Mouse (Mus musculus) adrenal gland (tissue): ENCODE measurements around the gene Zbtb37.
"Not testable (repeated sequence)": the region's sequence is repeated elsewhere in the genome, so short reads cannot be mapped to it uniquely, and the experiment has no call there.

Experiments used
- intact Hi-C: fragments of 180-260 bp; cut with DNase I; formaldehyde crosslinking; loops from one replicate; pipeline ENCODE4 v1.15.1; 2025

Zbtb37 gene

DNA sequence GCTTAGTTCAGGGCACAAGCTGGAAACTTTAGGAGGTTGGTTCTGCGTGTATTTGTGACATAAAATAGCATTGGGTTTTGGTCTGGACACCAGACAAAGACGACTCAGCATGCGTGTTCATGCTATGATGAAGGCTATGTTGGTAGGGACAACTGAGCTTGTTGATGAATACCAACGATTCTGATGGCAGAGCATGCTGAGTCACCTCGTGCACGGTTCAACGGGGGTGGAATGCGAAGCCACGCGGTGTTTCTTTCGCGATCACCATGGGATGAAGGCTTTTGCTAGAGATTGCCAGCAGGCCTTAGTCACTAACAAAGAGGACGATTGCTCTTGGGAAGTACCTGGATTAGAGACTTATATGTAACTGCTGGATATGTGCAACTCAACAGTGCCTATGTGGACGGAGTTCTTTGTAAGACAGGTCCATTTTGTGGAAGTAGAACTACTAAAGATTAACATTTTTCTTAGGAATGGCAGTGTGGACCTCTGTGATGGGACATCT is 684 bp upstream of the Zbtb37 start:
- intact Hi-C loops = loop anchor here (5.0 kb wide), 1 partner anchor 73 kb away; no protein-coding TSS in a partner anchor

- intact Hi-C loops = no loop called here
Measured at GRCm38 (mm10) chr1:161033856-161034434, 704 bp downstream of the Zbtb37 start.

DNA sequence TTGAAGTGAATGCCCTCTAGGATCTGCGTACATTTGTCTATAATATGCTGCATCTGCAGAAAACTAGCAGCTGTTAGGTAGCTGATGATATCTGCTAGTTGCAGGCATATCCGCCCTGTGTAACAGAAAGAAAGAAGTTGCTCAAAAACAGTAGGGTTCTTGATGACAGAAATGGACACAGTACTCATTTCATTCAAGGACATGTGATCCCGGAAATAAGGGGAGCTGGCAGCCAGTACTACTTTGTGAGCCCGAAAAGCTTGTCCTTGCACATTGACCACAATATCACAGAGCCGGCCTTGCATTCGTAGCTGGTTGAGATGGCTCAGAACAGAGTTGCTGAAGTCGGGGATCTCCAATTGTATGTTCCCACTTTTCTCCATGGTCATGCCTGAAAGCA is 2.3 kb downstream of the Zbtb37 start:
- intact Hi-C loops = no loop called here

DNA sequence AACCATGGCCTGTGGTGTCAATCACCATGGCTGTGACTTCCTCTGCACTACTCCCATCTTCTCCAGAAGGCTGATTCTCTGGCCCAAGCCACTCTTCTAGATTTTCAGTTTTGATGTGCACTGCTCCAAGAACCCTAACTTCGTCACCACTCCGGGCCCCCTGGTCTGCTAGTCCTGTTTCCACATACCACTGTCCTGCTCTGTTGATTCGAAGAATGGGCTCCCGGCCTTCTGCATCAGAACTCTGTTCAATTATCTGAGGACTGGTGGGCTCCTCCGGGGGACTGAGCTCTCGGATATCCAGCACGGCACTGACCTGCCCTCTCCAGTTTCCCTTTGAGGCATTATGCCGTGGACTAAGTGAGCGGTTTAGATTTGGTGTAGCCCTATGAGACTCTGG is 2.8 kb downstream of the Zbtb37 start:
- intact Hi-C loops = no loop called here

- intact Hi-C loops = no loop called here
Measured at GRCm38 (mm10) chr1:161030058-161030457, 4.6 kb downstream of the Zbtb37 start.

DNA sequence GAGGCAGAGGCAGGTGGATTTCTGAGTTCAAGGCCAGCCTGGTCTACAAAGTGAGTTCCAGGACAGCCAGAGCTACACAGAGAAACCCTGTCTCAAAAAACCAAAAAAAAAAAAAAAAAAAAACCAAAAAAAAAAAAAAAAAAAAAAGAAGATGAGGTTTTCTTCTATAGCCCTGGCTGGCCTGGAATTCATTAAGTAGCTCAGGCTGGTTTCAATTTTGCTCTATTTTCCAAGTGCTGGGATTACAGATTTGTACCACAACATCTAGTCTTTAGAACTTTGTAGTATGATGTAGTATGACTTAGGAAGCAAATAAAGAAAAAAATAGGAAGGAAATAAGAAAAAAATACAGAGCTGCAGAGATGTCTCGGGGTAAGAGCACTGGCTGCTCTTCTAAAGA is 6.2 kb downstream of the Zbtb37 start:
- intact Hi-C loops = not testable (repeated sequence)

DNA sequence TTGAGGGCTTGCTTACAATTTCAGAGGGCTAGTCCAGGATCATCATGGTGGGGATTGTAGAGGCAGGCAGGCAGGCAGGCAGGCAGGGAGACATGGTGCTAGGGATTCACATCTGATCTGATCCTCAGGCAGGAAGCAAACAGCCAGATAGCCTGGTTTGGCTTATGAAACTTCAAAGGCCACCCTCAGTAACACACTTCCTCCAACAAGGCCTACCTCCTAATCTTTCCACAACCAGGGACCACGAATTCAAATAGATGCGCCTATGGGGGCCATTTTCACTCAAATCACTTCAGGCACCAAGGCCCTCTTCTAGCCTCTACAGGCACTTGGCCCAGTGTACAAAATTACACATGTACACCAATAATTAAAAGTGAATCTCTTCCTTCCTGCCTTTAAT is 7.5 kb downstream of the Zbtb37 start:
- intact Hi-C loops = no loop called here

- intact Hi-C loops = no loop called here
Measured at GRCm38 (mm10) chr1:161025410-161026210, 9.0 kb downstream of the Zbtb37 start.

- intact Hi-C loops = no loop called here
Measured at GRCm38 (mm10) chr1:161020051-161020450, 14.6 kb downstream of the Zbtb37 start.

DNA sequence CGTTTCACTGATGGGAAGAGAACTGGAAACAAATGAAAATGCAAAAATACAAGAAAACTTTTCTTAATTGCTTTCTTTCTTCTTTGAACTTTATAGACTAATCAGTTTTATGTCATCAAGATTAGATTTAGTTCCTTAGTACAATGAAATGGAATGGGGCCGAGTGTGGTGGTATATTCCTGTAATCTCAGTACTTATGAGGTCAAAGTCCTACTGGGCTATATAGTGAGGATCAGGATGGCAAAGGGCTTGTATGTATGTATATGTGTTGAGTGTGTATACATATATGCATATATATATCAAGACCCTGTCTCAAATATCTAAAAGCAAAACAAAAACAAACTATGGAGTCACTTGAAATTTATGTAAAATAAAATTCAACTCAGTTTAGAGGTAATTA is 18.3 kb downstream of the Zbtb37 start:
- intact Hi-C loops = no loop called here

DNA sequence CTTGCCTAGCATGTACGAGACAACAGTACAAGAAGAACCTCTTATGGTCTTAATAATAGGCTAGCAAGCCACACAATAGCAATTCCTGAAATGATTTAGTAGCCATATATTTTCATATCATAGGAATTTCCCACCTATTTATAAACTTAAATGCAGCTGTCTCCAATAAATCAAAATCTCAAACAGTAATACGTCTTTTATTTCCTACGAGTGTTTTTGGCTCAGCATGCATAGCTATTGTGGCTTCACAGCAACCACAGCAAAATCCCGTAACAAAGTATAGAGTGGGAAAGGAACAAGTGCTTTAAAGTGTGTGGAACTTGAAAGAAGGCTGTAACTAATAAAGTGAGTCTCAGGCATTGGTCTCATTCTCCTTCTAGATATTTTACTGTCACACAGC is 24.2 kb downstream of the Zbtb37 start:
- intact Hi-C loops = no loop called here

DNA sequence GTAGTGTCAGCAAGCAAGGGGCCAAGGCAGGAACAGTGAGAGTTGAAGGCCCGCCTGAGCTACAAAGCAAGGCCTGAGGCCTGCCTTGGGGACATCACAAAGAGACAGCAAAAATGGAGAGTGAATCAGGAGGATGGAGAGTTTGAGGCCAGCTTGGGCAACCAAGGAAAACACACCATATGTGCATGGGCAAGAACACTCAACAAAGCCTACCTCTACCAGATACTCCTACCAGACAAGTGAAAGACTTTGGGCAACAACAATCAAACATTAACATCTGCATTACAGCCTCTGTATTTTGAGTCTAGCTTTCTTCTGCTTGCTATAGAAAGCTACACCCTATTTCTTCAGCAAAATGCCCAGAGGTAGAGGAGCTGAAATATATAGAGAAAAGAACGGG is 26.6 kb downstream of the Zbtb37 start:
- intact Hi-C loops = no loop called here

DNA sequence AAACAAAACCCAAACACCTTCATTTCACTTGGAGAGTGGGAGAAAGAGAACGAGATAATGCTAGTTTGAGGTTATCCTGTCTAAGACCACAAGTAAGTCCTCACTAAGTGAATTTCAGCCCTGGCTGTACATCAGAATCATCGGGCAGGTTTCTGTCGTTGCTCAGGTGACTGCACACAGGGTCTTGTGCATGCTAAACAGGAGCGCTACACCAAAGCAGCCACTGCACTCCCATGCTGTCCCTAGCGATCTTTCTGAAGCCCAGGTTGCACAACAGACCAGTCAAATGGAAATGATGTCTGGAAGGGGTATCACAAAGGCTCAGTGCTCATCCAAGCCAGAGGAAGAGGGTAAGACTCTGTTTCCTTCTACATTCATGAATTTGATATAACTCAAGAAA is 28.2 kb downstream of the Zbtb37 start:
- intact Hi-C loops = no loop called here

DNA sequence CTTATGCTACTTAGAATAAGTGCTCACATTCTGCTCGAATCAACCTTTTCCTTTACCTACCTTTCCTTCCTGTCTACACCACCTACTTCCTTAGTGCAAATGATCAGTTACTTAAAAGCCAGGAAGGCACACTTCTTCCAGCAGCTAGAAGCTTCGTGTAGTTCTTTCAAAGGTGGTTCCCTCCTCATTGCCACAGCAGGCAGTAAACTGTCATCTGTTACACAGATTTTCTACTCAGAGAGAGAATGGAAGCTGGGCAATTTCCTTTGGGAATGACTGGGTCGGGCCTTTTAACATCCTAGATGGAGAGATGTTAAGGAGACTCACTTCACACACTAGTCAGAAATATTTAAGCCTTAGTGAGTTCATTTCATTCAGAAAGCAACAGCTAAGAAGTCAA is 29.1 kb downstream of the Zbtb37 start:
- intact Hi-C loops = no loop called here

DNA sequence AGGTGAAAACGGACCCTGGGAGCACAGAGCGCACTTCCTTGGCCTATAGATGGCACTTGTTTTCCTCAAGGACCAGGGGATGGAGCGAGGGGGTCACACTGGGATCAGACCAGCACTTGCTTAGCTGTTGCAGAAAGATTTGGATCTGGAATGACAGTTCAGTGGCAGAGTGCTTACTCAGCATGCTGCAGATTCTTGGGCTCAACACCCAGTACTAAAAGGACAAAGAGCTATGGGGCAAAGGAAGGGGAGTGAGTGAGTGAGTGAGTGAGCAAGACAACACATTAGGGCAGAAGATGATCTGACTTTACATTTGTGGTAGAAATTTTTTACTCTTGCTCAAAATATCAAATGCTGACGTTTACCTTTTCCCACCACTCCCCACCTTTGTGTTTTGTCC is 29.7 kb downstream of the Zbtb37 start:
- intact Hi-C loops = no loop called here

DNA sequence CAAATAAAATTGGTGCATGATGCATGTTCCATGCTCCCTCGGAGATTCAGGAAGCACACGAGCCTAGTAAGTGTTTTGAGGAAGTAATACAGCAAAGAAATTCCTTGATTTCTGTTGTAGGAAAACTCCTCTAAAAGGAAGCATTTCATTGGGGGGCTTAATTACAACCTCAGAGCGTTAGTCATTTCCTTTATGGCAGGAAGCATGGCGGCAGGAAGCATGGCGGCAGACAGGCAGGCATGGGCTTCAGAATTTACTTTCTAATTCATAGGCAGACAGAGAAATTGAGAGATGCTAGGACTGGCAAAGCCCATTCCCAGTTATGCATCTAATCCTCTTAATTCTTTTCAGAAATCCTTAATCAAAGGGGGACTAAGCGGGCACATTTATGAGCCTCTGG is 40.8 kb downstream of the Zbtb37 start:
- intact Hi-C loops = no loop called here

- intact Hi-C loops = no loop called here
Measured at GRCm38 (mm10) chr1:160989395-160989794, 45.3 kb downstream of the Zbtb37 start.

DNA sequence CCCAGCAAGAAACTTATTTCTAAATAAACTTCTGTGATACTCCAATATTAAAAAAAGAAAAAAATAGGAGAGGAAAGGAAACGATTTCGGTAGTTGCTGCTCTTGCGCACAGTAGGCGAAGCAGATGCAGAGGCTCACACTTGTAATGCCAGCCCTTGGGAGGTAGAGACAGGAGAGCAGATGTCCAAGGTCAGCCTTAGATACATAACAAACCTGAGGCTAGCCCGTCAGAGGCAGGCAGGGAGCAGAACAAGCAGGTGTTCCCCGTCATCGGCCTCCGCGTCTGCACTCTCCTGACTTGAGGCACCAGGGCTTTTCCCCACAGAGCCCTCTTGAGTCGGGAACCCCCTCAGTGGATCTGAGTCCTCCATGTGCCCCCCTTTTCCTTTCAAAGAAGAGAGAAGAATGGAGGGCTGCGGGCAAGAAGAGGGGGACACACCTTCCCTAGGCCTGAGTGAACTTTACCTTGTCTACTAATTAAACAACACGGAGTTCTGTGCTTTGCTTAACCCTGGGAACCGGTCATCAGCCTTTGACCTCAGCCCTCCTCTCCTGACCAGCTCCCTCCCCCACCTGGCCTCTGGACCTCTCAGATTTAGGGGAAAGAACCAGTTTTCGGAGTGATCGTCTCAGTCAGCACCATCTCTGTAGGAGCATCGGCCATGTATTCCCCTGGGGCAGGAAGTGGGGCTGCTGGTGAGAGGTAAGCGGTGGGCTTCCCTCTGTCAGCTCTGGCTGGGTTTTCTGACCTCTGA is 47.6 kb downstream of the Zbtb37 start:
- intact Hi-C loops = no loop called here

DNA sequence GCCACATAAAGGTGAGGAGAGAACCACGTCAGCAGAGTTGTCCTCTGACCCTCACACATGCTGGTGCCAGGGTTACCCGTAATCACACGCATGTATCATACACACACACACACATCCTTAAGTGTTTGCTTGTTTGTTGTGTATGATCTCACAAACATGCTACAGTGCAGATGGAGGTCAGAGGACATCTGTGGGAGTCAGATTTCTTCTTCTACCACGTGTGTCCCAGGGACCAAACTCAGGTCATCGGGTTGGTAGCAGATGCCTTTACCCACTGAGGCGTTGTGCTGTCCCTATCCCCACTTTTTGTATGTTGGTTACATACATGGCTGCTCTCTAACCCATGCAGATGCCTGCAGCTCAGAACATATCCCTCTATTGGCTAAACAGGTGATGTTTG is 49.2 kb downstream of the Zbtb37 start:
- intact Hi-C loops = no loop called here

DNA sequence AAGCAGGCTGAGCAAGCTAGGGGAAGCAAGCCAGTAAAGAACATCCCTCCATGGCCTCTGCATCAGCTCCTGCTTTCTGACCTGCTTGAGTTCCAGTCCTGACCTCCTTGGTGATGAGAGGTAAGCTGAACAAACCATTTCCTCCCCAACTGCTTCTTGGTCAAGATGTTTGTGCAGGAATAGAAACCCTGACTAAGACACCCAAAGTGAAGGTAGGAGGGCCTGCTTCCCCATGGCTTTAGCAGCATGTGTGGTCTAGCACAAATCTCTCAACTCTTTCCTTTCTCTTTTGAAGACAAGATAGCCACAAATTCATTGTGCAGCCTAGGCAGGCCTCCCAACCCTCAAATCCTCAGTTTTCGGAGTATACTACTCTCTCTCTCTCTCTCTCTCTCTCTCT is 49.9 kb downstream of the Zbtb37 start:
- intact Hi-C loops = not testable (repeated sequence)

GRCm38 (mm10) chr1:160982887-160983286 is 51.8 kb downstream of the Zbtb37 start:
- intact Hi-C loops = no loop called here

- intact Hi-C loops = no loop called here
Measured at GRCm38 (mm10) chr1:160981337-160981736, 53.3 kb downstream of the Zbtb37 start.
